Mouse (Mus musculus) heart, embryonic 15.5 days (tissue): Measurements from ENCODE around the gene Cul7. TPM values are rescaled to one million over a fixed set of nuclear protein-coding genes. Genes with fewer than 3 reads are reported as not detected.
A peak's percentile ranks its signal among the peaks of the same experiment; 100 is the strongest.

Experiments
- ATAC-seq: fragments of 200-750 bp; cut with Nextera tagmentation; replicated peaks from 2 replicates; pipeline ENCODE4 v1.8.0; 2017; ENCODE audit warnings: low read depth, moderate TSS enrichment; ENCODE audit not compliant: insufficient number of reproducible peaks, insufficient read depth, low FRiP score
- H3K27ac ChIP-seq: fragments of 300-500 bp; sonication (generic); 2 replicates; pipeline ENCODE4 v1.5.1; 2015; ENCODE audit warnings: mild to moderate bottlenecking, inconsistent platforms
- H3K27me3 ChIP-seq: fragments of 300-500 bp; sonication (generic); 2 replicates; pipeline ENCODE4 v1.6.1; 2015; ENCODE audit warnings: inconsistent platforms
- H3K36me3 ChIP-seq: fragments of 300-500 bp; sonication (generic); 2 replicates; pipeline ENCODE4 v1.6.1; 2015; ENCODE audit warnings: mild to moderate bottlenecking, inconsistent platforms
- H3K4me1 ChIP-seq: fragments of 300-500 bp; sonication (generic); replicated peaks from 2 replicates; pipeline ENCODE4 v1.6.1; 2015; ENCODE audit warnings: inconsistent platforms
- H3K4me2 ChIP-seq: fragments of 300-500 bp; sonication (generic); 2 replicates; pipeline ENCODE4 v1.6.1; 2015; ENCODE audit warnings: inconsistent platforms, mild to moderate bottlenecking, moderate library complexity
- H3K4me3 ChIP-seq: fragments of 300-500 bp; sonication (generic); 2 replicates; pipeline ENCODE4 v1.5.1; 2015; ENCODE audit warnings: mild to moderate bottlenecking, inconsistent platforms
- H3K9ac ChIP-seq: fragments of 300-500 bp; sonication (generic); 2 replicates; pipeline ENCODE4 v1.6.1; 2015; ENCODE audit warnings: mild to moderate bottlenecking, inconsistent platforms
- H3K9me3 ChIP-seq: fragments of 300-500 bp; sonication (generic); replicated peaks from 2 replicates; pipeline ENCODE4 v1.6.1; 2016; ENCODE audit warnings: inconsistent platforms
- WGBS: fragments of 180-500 bp; shearing (Covaris S2); methylation state at CpG from one replicate; pipeline ENCODE4 v1.1.7; 2015; ENCODE audit warnings: mixed read lengths; 5-methylcytosine and 5-hydroxymethylcytosine counted together
- polyA plus RNA-seq: library from polyadenylated mRNA; unstranded; fragments of >200 nt; fragmentation: Nextera tagmentation; extraction: Ambion mirVana; gene quantifications from 2 replicates; pipeline ENCODE4 v1.2.1, GENCODE M21; 2015

Cul7 gene
- 32.8 and 44.9 TPM in 2 replicates for polyA plus RNA-seq

- WGBS, result under 1% methylated on average over 57 of the region's 58 CpGs
- no peaks in the 10 kb centered on the region for H3K27me3 ChIP-seq
- peaks cover 36% of the 10 kb centered on the region for H3K36me3 ChIP-seq
- H3K27ac ChIP-seq, result peak within 1 kb of the TSS; percentile 99
- peak within 1 kb of the TSS; percentile 92 for H3K4me2 ChIP-seq
- ATAC-seq, result peak; percentile 94
- peaks cover 50% of the 10 kb centered on the region for H3K4me1 ChIP-seq
- peak within 1 kb of the TSS; percentile 82 for H3K4me3 ChIP-seq
- H3K9ac ChIP-seq, result peak within 1 kb of the TSS; percentile 91
- no peaks in the 10 kb centered on the region for H3K9me3 ChIP-seq
Measured at GRCm38 (mm10) chr17:46650232-46651031, at the start of gene Cul7. Gene Cul7, plus strand, starts transcription at chr17:46650337.

- Histone ChIP-seq H3K4me1 (peaks cover 19% of the 10 kb centered on the region), H3K4me2 (no peak overlapping the region), H3K27me3 (no peaks in the 10 kb centered on the region), H3K36me3 (no peaks in the 10 kb centered on the region), H3K27ac (no peak overlapping the region; the same call in 1 of the 2 replicates), H3K4me3 (no peak overlapping the region), H3K9ac (no peak overlapping the region), H3K9me3 (no peaks in the 10 kb centered on the region)
- WGBS, result 93% methylated on average over 2 of the region's 2 CpGs
- no peak for ATAC-seq
Measured at GRCm38 (mm10) chr17:46600569-46600968, 49.6 kb upstream of the Cul7 start.

DNA sequence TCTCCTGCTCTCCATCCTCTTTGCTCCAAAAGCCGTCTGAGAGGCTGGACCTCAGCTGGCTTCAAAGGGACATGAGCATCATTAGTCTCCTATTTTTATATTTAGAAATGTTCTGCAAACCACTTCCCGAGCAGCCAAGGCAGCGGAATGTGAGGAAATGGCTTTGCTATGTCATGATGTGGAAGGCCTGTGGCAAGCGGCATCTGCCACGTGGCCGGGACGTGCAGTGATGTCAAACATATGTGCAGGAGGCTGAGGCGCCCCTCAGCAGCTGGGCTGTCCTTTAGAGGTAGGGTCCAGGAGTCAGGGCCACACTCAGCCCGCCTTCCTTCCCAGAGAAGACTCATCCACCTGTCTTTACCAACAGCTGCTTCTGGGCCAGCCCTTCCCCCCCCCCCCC, 47.9 kb upstream of the Cul7 start:
- no peak overlapping the region for H3K9ac ChIP-seq
- no peak overlapping the region for H3K4me2 ChIP-seq
- H3K4me3 ChIP-seq, result no peak overlapping the region
- peaks cover 19% of the 10 kb centered on the region for H3K4me1 ChIP-seq
- 34% methylated on average over 9 of the region's 9 CpGs for WGBS
- ATAC-seq, result no peak; the same call in 1 of the 2 replicates
- no peaks in the 10 kb centered on the region for H3K27me3 ChIP-seq
- no peaks in the 10 kb centered on the region for H3K9me3 ChIP-seq
- no peaks in the 10 kb centered on the region for H3K36me3 ChIP-seq
- peak overlapping the region; percentile 69 for H3K27ac ChIP-seq

DNA sequence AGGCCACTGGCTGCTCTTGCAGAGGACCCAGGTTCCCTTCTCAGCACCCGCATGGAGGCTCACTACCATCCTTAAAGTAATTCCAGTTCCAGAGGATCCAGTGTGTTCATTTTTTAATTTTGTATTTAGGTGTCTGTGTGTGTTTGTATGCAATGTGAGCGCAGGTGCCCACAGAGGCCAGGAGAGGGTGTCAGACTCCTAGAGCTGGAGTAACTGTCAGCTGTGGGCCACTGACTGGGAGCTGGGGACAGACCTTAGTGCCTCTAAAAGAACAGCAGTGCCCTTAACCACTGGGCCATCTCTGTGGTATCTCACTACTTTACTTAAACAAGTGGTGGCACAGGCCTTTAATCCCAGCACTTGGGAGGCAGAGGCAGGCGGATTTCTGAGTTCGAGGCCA, 46.9 kb upstream of the Cul7 start:
- Histone ChIP-seq H3K4me2 (no peak overlapping the region), H3K27ac (no peak overlapping the region), H3K9ac (no peak overlapping the region), H3K36me3 (no peaks in the 10 kb centered on the region), H3K27me3 (no peaks in the 10 kb centered on the region), H3K9me3 (no peaks in the 10 kb centered on the region), H3K4me1 (peaks cover 19% of the 10 kb centered on the region), H3K4me3 (no peak overlapping the region)
- ATAC-seq, result no peak
- WGBS, result 93% methylated on average over 4 of the region's 4 CpGs

DNA sequence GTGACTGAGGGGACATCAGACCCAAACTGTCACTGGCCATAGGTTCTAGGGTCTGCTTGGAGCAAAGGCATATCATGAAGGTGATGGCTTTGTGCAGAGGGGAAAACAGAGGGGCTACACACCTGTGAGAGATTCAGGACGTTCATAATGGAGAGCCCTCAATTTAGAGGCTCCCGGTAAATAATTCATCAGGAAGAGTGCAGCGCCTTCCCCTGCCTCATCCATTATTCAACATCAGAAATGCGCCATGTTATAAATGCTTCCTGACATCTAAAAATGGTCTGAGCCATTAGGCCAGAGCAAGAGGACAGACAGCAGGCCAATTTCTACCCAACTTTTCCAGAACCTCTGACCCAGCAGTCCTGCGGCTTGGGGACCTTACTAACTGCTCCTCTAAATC, 45.0 kb upstream of the Cul7 start:
- no peak overlapping the region for H3K27ac ChIP-seq
- no peak overlapping the region for H3K4me3 ChIP-seq
- ATAC-seq, result no peak
- H3K36me3 ChIP-seq, result no peaks in the 10 kb centered on the region
- no peak overlapping the region for H3K9ac ChIP-seq
- no peak overlapping the region for H3K4me2 ChIP-seq
- WGBS, result 80% methylated on average over 5 of the region's 5 CpGs
- peaks cover 27% of the 10 kb centered on the region for H3K4me1 ChIP-seq
- no peaks in the 10 kb centered on the region for H3K27me3 ChIP-seq
- H3K9me3 ChIP-seq, result no peaks in the 10 kb centered on the region

DNA sequence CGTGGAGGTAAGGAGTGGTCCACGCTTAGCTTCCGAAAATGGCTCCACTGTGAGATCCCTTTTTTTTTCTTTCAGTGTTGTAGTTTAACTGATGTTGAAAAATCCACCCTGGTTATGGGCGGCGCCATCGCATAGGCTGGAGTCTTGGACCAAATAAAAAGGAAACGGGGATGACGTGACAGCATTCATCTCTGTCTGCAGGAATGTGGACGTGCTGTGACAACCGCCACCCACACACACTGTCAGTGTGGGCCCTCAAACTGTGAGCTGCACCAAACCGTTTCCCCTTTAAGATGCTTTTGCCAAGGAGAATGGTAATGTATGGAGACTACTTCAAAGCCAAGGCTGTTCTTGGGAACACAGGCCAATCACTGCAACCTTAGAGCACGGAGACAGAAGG, 44.1 kb upstream of the Cul7 start:
- WGBS, result 79% methylated on average over 12 of the region's 12 CpGs
- no peak overlapping the region for H3K4me2 ChIP-seq
- no peaks in the 10 kb centered on the region for H3K36me3 ChIP-seq
- no peak overlapping the region for H3K27ac ChIP-seq
- peaks cover 35% of the 10 kb centered on the region for H3K4me1 ChIP-seq
- no peak overlapping the region for H3K9ac ChIP-seq
- H3K4me3 ChIP-seq, result no peak overlapping the region
- no peaks in the 10 kb centered on the region for H3K9me3 ChIP-seq
- no peak for ATAC-seq
- no peaks in the 10 kb centered on the region for H3K27me3 ChIP-seq

GRCm38 (mm10) chr17:46609721-46610514, 40.2 kb upstream of the Cul7 start:
- Histone ChIP-seq H3K4me3 (no peak overlapping the region), H3K9ac (no peak overlapping the region), H3K27ac (peak overlapping the region; percentile 41), H3K36me3 (no peaks in the 10 kb centered on the region), H3K9me3 (no peaks in the 10 kb centered on the region), H3K4me1 (peaks cover 42% of the 10 kb centered on the region), H3K4me2 (peak overlapping the region; percentile 20), H3K27me3 (no peaks in the 10 kb centered on the region)
- WGBS, result 58% methylated on average over 15 of the region's 15 CpGs
- ATAC-seq, result peak; percentile 68; the same call in 1 of the 2 replicates

DNA sequence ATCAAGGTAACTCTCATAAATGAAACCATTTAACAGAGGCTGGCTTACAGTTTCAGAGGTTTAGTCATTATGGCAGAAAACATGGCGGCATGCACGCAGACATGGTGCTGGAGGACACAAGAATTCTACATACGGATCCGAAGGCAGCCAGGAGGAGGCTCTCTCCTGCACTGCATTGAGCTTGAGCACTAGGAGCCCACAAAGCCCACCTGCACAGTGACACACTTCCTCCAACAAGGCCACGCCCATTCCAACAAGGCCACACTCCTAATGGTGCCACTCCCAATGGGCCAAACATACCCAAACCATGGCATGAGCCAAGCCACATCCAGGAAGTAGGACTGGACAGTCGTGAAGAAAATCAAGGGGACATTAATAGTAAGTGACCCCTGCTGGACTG, 38.8 kb upstream of the Cul7 start:
- no peak overlapping the region for H3K4me3 ChIP-seq
- 95% methylated on average over 6 of the region's 6 CpGs for WGBS
- no peaks in the 10 kb centered on the region for H3K36me3 ChIP-seq
- H3K4me1 ChIP-seq, result peaks cover 42% of the 10 kb centered on the region
- H3K4me2 ChIP-seq, result no peak overlapping the region
- no peaks in the 10 kb centered on the region for H3K27me3 ChIP-seq
- H3K9me3 ChIP-seq, result no peaks in the 10 kb centered on the region
- no peak overlapping the region for H3K9ac ChIP-seq
- no peak overlapping the region for H3K27ac ChIP-seq
- no peak for ATAC-seq

GRCm38 (mm10) chr17:46612189-46612588, 37.9 kb upstream of the Cul7 start:
- H3K9ac ChIP-seq, result no peak overlapping the region
- H3K27ac ChIP-seq, result peak overlapping the region; percentile 42
- ATAC-seq, result no peak
- 70% methylated on average over 2 of the region's 2 CpGs for WGBS
- H3K36me3 ChIP-seq, result no peaks in the 10 kb centered on the region
- peaks cover 50% of the 10 kb centered on the region for H3K4me1 ChIP-seq
- no peaks in the 10 kb centered on the region for H3K27me3 ChIP-seq
- H3K4me2 ChIP-seq, result no peak overlapping the region
- H3K4me3 ChIP-seq, result no peak overlapping the region
- H3K9me3 ChIP-seq, result no peaks in the 10 kb centered on the region

- no peaks in the 10 kb centered on the region for H3K36me3 ChIP-seq
- H3K4me2 ChIP-seq, result 0 out of 2 replicates have a peak overlapping the region, but pooled peaks have one; percentile 4
- H3K27me3 ChIP-seq, result no peaks in the 10 kb centered on the region
- peak overlapping the region; percentile 42; the same call in 1 of the 2 replicates for H3K27ac ChIP-seq
- peak overlapping the region; percentile 28 for H3K9ac ChIP-seq
- no peaks in the 10 kb centered on the region for H3K9me3 ChIP-seq
- 33% methylated on average over 4 of the region's 4 CpGs for WGBS
- no peak for ATAC-seq
- peaks cover 56% of the 10 kb centered on the region for H3K4me1 ChIP-seq
- no peak overlapping the region for H3K4me3 ChIP-seq
Measured at GRCm38 (mm10) chr17:46612820-46613219, 37.3 kb upstream of the Cul7 start.

GRCm38 (mm10) chr17:46613229-46613628, 36.9 kb upstream of the Cul7 start:
- no peak overlapping the region for H3K4me2 ChIP-seq
- no peaks in the 10 kb centered on the region for H3K9me3 ChIP-seq
- peak overlapping the region; percentile 42 for H3K27ac ChIP-seq
- no peak overlapping the region for H3K4me3 ChIP-seq
- 47% methylated on average over 3 of the region's 3 CpGs for WGBS
- no peak for ATAC-seq
- no peaks in the 10 kb centered on the region for H3K36me3 ChIP-seq
- H3K9ac ChIP-seq, result no peak overlapping the region
- H3K4me1 ChIP-seq, result peaks cover 60% of the 10 kb centered on the region
- H3K27me3 ChIP-seq, result no peaks in the 10 kb centered on the region
